Mouse (Mus musculus) c-Kit-positive CD71-positive TER-119-positive erythroid progenitor cells, embryonic 14.5 days (primary cell): ENCODE measurements around the gene Tiam1.
"Not testable (repeated sequence)": the region's sequence is repeated elsewhere in the genome, so short reads cannot be mapped to it uniquely, and the experiment has no call there.

Source experiments
- DNase-seq: peaks from one replicate; pipeline ENCODE4 v3.0.0-alpha.2; 2013; ENCODE audit warnings: low spot score

The Tiam1 gene

GRCm38 (mm10) chr16:90104714-90105459, 38.7 kb downstream of the Tiam1 start:
- DNase-seq: no peak

GRCm38 (mm10) chr16:90103726-90104125, 39.8 kb downstream of the Tiam1 start:
- no peak for DNase-seq

GRCm38 (mm10) chr16:90102596-90102995, 41.0 kb downstream of the Tiam1 start:
- no peak for DNase-seq

- no peak for DNase-seq
Observed at GRCm38 (mm10) chr16:90098191-90098605, 45.4 kb downstream of the Tiam1 start.

- DNase-seq: no peak
Observed at GRCm38 (mm10) chr16:90097769-90098168, 45.8 kb downstream of the Tiam1 start.

GRCm38 (mm10) chr16:90096011-90096410, 47.6 kb downstream of the Tiam1 start:
- no peak for DNase-seq

- no peak for DNase-seq
Observed at GRCm38 (mm10) chr16:90093015-90093414, 50.6 kb downstream of the Tiam1 start.

- no peak for DNase-seq
Observed at GRCm38 (mm10) chr16:90091906-90092305, 51.7 kb downstream of the Tiam1 start.

GRCm38 (mm10) chr16:90091112-90091720, 52.4 kb downstream of the Tiam1 start:
- no peak for DNase-seq

GRCm38 (mm10) chr16:90090368-90090767, 53.2 kb downstream of the Tiam1 start:
- DNase-seq: no peak

GRCm38 (mm10) chr16:90087256-90087655, 56.3 kb downstream of the Tiam1 start:
- no peak for DNase-seq

- no peak for DNase-seq
Observed at GRCm38 (mm10) chr16:90086111-90086510, 57.5 kb downstream of the Tiam1 start.

GRCm38 (mm10) chr16:90085580-90085979, 58.0 kb downstream of the Tiam1 start:
- no peak for DNase-seq

GRCm38 (mm10) chr16:90081125-90081524, 62.4 kb downstream of the Tiam1 start:
- DNase-seq: no peak

GRCm38 (mm10) chr16:90078806-90079381, 64.7 kb downstream of the Tiam1 start:
- DNase-seq: no peak

- no peak for DNase-seq
Observed at GRCm38 (mm10) chr16:90073510-90073909, 70.1 kb downstream of the Tiam1 start.

- peak; percentile 46 for DNase-seq
Observed at GRCm38 (mm10) chr16:90072651-90073050, 70.9 kb downstream of the Tiam1 start.

- DNase-seq: not testable (repeated sequence)
Observed at GRCm38 (mm10) chr16:90071125-90071524, 72.4 kb downstream of the Tiam1 start.

- DNase-seq: no peak
Observed at GRCm38 (mm10) chr16:90070104-90070503, 73.5 kb downstream of the Tiam1 start.

- no peak for DNase-seq
Observed at GRCm38 (mm10) chr16:90069197-90069596, 74.4 kb downstream of the Tiam1 start.

- no peak for DNase-seq
Observed at GRCm38 (mm10) chr16:90052905-90053519, 90.6 kb downstream of the Tiam1 start.

- no peak for DNase-seq
Observed at GRCm38 (mm10) chr16:90052409-90052808, 91.2 kb downstream of the Tiam1 start.

- DNase-seq: no peak
Observed at GRCm38 (mm10) chr16:90051051-90051450, 92.5 kb downstream of the Tiam1 start.
